Mouse (Mus musculus) liver, embryonic 14.5 days (tissue): ENCODE data around the gene Negr1.

ENCODE experiments used
- CTCF ChIP-seq: IDR thresholded peaks from 2 replicates; pipeline ENCODE4 v1.5.1; 2016; ENCODE audit warnings: antibody characterized with exemption, low read depth, control low read depth
- EP300 ChIP-seq: IDR thresholded peaks from 2 replicates; pipeline ENCODE4 v1.6.1; 2016; ENCODE audit warnings: antibody characterized with exemption, low read depth

- no peak for TF ChIP-seq CTCF
- no peak for TF ChIP-seq EP300
Observed at GRCm38 (mm10) chr3:156823039-156823438, 261.4 kb downstream of the Negr1 start.
